Mouse (Mus musculus): Measurements from ENCODE around the gene Pxt1. TPM values are rescaled to one million over a fixed set of nuclear protein-coding genes. Genes with fewer than 3 reads are reported as not detected.

Pxt1 gene
- polyA plus RNA-seq, 1 experiment from 2014 or later, result not detected

- no peak for ATAC-seq (ENCODE audit: insufficient number of reproducible peaks, low FRiP score, low TSS enrichment, low read depth)
- no peaks in the 10 kb centered on the region for H3K4me1 ChIP-seq
- no peak overlapping the region for H3K9ac ChIP-seq
- H3K4me3 ChIP-seq, result no peak overlapping the region
- H3K9me3 ChIP-seq, result no peaks in the 10 kb centered on the region
- H3K27me3 ChIP-seq, result no peaks in the 10 kb centered on the region
- no peak overlapping the region for H3K4me2 ChIP-seq
- peaks cover 98% of the 10 kb centered on the region for H3K36me3 ChIP-seq
- no peak overlapping the region for H3K27ac ChIP-seq
Measured at GRCm38 (mm10) chr17:28970122-28970521, 26.5 kb upstream of the Pxt1 start.

GRCm38 (mm10) chr17:28967021-28967610, 23.5 kb upstream of the Pxt1 start:
- Histone ChIP-seq H3K4me1 (no peaks in the 10 kb centered on the region), H3K9me3 (no peaks in the 10 kb centered on the region), H3K4me3 (no peak overlapping the region), H3K27ac (no peak overlapping the region), H3K9ac (no peak overlapping the region), H3K36me3 (peaks cover 98% of the 10 kb centered on the region), H3K4me2 (no peak overlapping the region), H3K27me3 (no peaks in the 10 kb centered on the region)
- ATAC-seq (ENCODE audit: insufficient number of reproducible peaks, low FRiP score, low TSS enrichment, low read depth), result no peak
- 73% methylated on average over 11 of the region's 11 CpGs for WGBS

- WGBS, result 88% methylated on average over 10 of the region's 10 CpGs
Measured at GRCm38 (mm10) chr17:28961596-28961995, 18.0 kb upstream of the Pxt1 start.

GRCm38 (mm10) chr17:28960597-28960996, 17.0 kb upstream of the Pxt1 start:
- 82% methylated on average over 10 of the region's 10 CpGs for WGBS
- no peak overlapping the region for H3K27ac ChIP-seq
- no peak overlapping the region for H3K4me2 ChIP-seq
- no peaks in the 10 kb centered on the region for H3K9me3 ChIP-seq
- H3K4me1 ChIP-seq, result no peaks in the 10 kb centered on the region
- H3K36me3 ChIP-seq, result peaks cover 72% of the 10 kb centered on the region
- H3K9ac ChIP-seq, result no peak overlapping the region
- H3K27me3 ChIP-seq, result no peaks in the 10 kb centered on the region
- no peak overlapping the region for H3K4me3 ChIP-seq
- ATAC-seq (ENCODE audit: insufficient number of reproducible peaks, low FRiP score, low TSS enrichment, low read depth), result no peak

More at GRCm38 (mm10) chr17:28961596-28961995, 18.0 kb upstream of the Pxt1 start:
- H3K4me1 ChIP-seq, result no peaks in the 10 kb centered on the region
- H3K27ac ChIP-seq, result no peak overlapping the region
- H3K9ac ChIP-seq, result no peak overlapping the region
- ATAC-seq (ENCODE audit: insufficient number of reproducible peaks, low FRiP score, low TSS enrichment, low read depth), result no peak
- H3K9me3 ChIP-seq, result no peaks in the 10 kb centered on the region
- H3K4me3 ChIP-seq, result no peak overlapping the region
- H3K27me3 ChIP-seq, result no peaks in the 10 kb centered on the region
- no peak overlapping the region for H3K4me2 ChIP-seq
- peaks cover 76% of the 10 kb centered on the region for H3K36me3 ChIP-seq

- H3K27me3 ChIP-seq, result no peaks in the 10 kb centered on the region
- no peak overlapping the region for H3K9ac ChIP-seq
- WGBS, result 95% methylated on average over 9 of the region's 9 CpGs
- no peak overlapping the region for H3K27ac ChIP-seq
- H3K4me2 ChIP-seq, result 0 out of 2 replicates have a peak overlapping the region, but pooled peaks have one; percentile 67
- ATAC-seq (ENCODE audit: insufficient number of reproducible peaks, low FRiP score, low TSS enrichment, low read depth), result no peak
- H3K9me3 ChIP-seq, result no peaks in the 10 kb centered on the region
- H3K4me1 ChIP-seq, result peaks cover 17% of the 10 kb centered on the region
- no peak overlapping the region for H3K4me3 ChIP-seq
- H3K36me3 ChIP-seq, result peaks cover 18% of the 10 kb centered on the region; the same call in 1 of the 2 replicates
Measured at GRCm38 (mm10) chr17:28954416-28954815, 10.8 kb upstream of the Pxt1 start.

GRCm38 (mm10) chr17:28953251-28953650, 9.6 kb upstream of the Pxt1 start:
- Histone ChIP-seq H3K9ac (peak overlapping the region; percentile 76), H3K36me3 (peaks cover 11% of the 10 kb centered on the region; the same call in 1 of the 2 replicates), H3K4me1 (peaks cover 17% of the 10 kb centered on the region), H3K27ac (peak overlapping the region; percentile 98), H3K4me2 (peak overlapping the region; percentile 67), H3K27me3 (no peaks in the 10 kb centered on the region), H3K4me3 (peak overlapping the region; percentile 73), H3K9me3 (no peaks in the 10 kb centered on the region)
- 19% methylated on average over 9 of the region's 9 CpGs for WGBS
- no peak for ATAC-seq (ENCODE audit: insufficient number of reproducible peaks, low FRiP score, low TSS enrichment, low read depth)

GRCm38 (mm10) chr17:28951831-28952799, 8.5 kb upstream of the Pxt1 start, which contains the start of gene Kctd20:
Kctd20 (plus strand) TSS chr17:28951950.
- Histone ChIP-seq H3K36me3 (0 out of 2 replicates have a peak, but pooled peaks cover 5% of the 10 kb centered on the region), H3K27ac (peak within 1 kb of the TSS; percentile 98)
- under 1% methylated on average over 78 of the region's 80 CpGs for WGBS

GRCm38 (mm10) chr17:28950751-28951150, 7.1 kb upstream of the Pxt1 start:
- ATAC-seq (ENCODE audit: insufficient number of reproducible peaks, low FRiP score, low TSS enrichment, low read depth), result no peak
- 77% methylated on average over 4 of the region's 4 CpGs for WGBS
- no peaks in the 10 kb centered on the region for H3K27me3 ChIP-seq
- peaks cover 17% of the 10 kb centered on the region for H3K4me1 ChIP-seq
- H3K27ac ChIP-seq, result no peak overlapping the region
- no peaks in the 10 kb centered on the region for H3K9me3 ChIP-seq
- H3K4me2 ChIP-seq, result no peak overlapping the region
- H3K9ac ChIP-seq, result no peak overlapping the region
- H3K4me3 ChIP-seq, result no peak overlapping the region
- H3K36me3 ChIP-seq, result no peaks in the 10 kb centered on the region

More at GRCm38 (mm10) chr17:28951831-28952799, 8.5 kb upstream of the Pxt1 start, which contains the start of gene Kctd20:
- Histone ChIP-seq H3K27me3 (no peaks in the 10 kb centered on the region), H3K4me2 (peak within 1 kb of the TSS; percentile 67), H3K9me3 (no peaks in the 10 kb centered on the region), H3K4me3 (peak within 1 kb of the TSS; percentile 73), H3K4me1 (peaks cover 17% of the 10 kb centered on the region), H3K9ac (peak within 1 kb of the TSS; percentile 76)
- peak; percentile 89 for ATAC-seq (ENCODE audit: insufficient number of reproducible peaks, low FRiP score, low TSS enrichment, low read depth)

- ATAC-seq (ENCODE audit: insufficient number of reproducible peaks, low FRiP score, low TSS enrichment, low read depth), result no peak
- Histone ChIP-seq H3K4me2 (no peak overlapping the region), H3K9me3 (no peaks in the 10 kb centered on the region), H3K9ac (no peak overlapping the region), H3K4me1 (peaks cover 9% of the 10 kb centered on the region), H3K36me3 (no peaks in the 10 kb centered on the region), H3K27me3 (no peaks in the 10 kb centered on the region), H3K4me3 (no peak overlapping the region), H3K27ac (no peak overlapping the region)
- 63% methylated on average over 4 of the region's 4 CpGs for WGBS
Measured at GRCm38 (mm10) chr17:28948661-28949060, 5.0 kb upstream of the Pxt1 start.

GRCm38 (mm10) chr17:28947011-28947939, 3.6 kb upstream of the Pxt1 start:
- no peak overlapping the region for H3K4me3 ChIP-seq
- WGBS, result 90% methylated on average over 19 of the region's 19 CpGs
- H3K27me3 ChIP-seq, result no peaks in the 10 kb centered on the region
- no peak overlapping the region for H3K9ac ChIP-seq
- H3K9me3 ChIP-seq, result no peaks in the 10 kb centered on the region
- ATAC-seq (ENCODE audit: insufficient number of reproducible peaks, low FRiP score, low TSS enrichment, low read depth), result no peak
- H3K4me2 ChIP-seq, result no peak overlapping the region
- H3K27ac ChIP-seq, result no peak overlapping the region
- peaks cover 5% of the 10 kb centered on the region; the same call in 1 of the 2 replicates for H3K4me1 ChIP-seq
- no peaks in the 10 kb centered on the region for H3K36me3 ChIP-seq

GRCm38 (mm10) chr17:28944481-28944880, 841 bp upstream of the Pxt1 start:
- 82% methylated on average over 7 of the region's 7 CpGs for WGBS
- Histone ChIP-seq H3K4me2 (no peak overlapping the region), H3K9me3 (no peaks in the 10 kb centered on the region), H3K9ac (no peak overlapping the region), H3K36me3 (no peaks in the 10 kb centered on the region), H3K27me3 (no peaks in the 10 kb centered on the region), H3K4me1 (no peaks in the 10 kb centered on the region), H3K27ac (no peak overlapping the region), H3K4me3 (no peak overlapping the region)
- ATAC-seq (ENCODE audit: insufficient number of reproducible peaks, low FRiP score, low TSS enrichment, low read depth), result no peak

Measured in limb, embryonic 15.5 days (tissue).